Mouse (Mus musculus) embryonic fibroblast, embryonic 13.5 days (primary cell): ENCODE measurements around the gene Mras.

Source experiments
- CTCF ChIP-seq: IDR thresholded peaks from 2 replicates; pipeline ENCODE4 v1.5.1; 2011; ENCODE audit warnings: mild to moderate bottlenecking, control low read depth, low read length, moderate library complexity, borderline replicate concordance; ENCODE audit not compliant: insufficient read depth
- POLR2A ChIP-seq: IDR thresholded peaks from 2 replicates; pipeline ENCODE4 v1.6.1; 2011; ENCODE audit warnings: low read depth, mild to moderate bottlenecking, control low read depth, low read length, moderate library complexity

GRCm38 (mm10) chr9:99338293-99338692, 98.9 kb downstream of the Mras start:
- TF ChIP-seq POLR2A (no peak), CTCF (no peak)
